23 mouse cellular contexts compared by ENCODE assay signal in the genomic region with DNA sequence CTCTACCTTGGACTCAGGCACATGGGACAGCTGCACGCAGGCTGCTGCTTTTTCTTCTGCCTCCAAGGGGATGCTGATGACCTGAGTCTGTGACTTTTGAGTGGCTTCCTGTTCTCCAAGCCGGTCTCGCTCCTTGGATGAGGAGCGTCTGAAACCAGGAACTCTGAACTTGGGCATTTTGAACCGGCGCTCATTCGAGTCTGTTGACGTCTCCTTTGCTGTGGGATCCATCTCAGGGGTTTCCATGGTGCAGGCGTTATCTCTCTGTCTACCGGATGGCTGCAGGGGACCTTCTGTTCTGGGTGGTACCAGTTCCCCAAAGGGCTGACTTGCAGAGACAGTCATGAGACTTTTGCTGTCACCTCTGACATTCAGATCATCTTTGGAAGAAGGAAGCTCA. TPM values are rescaled to one million over a fixed set of nuclear protein-coding genes. Genes with fewer than 3 reads are reported as not detected.
"Had no signal": no experiment of that assay in that cellular context is flagged by ENCODE, and none has a peak within 500 bp of the region (broad histone marks: within the 10 kb centered on the region; RNA-seq: fewer than 3 reads in every experiment).

No protein-coding gene starts in this region.

- H3K36me3 ChIP-seq: heart, embryonic 13.5 days; heart, embryonic 15.5 days; hindbrain, embryonic 10.5 days; hindbrain, embryonic 12.5 days; intestine, embryonic 15.5 days; limb, embryonic 10.5 days; limb, embryonic 12.5 days; liver, embryonic 13.5 days had no signal

- H3K4me1 ChIP-seq: hindbrain, embryonic 12.5 days; limb, embryonic 12.5 days; liver, embryonic 13.5 days had no signal

- H3K4me3 ChIP-seq: gastrocnemius, adult 2 months; heart, embryonic 13.5 days; heart, embryonic 15.5 days; hindbrain, embryonic 10.5 days; hindbrain, embryonic 12.5 days; intestine, embryonic 15.5 days; layer of hippocampus, adult 2 months; left cerebral cortex, adult 2 months; limb, embryonic 10.5 days; limb, embryonic 12.5 days; liver, embryonic 13.5 days had no signal

- DNase-seq: gastrocnemius, adult 2 months; gastrocnemius, postnatal 10 days; gastrocnemius, postnatal 36 days; heart, postnatal 14 days; heart, postnatal 4 days; kidney, adult 18-20 months; kidney, adult 8-10 months; kidney, postnatal 10 days; kidney, postnatal 4 days; liver; liver, embryonic 13.5 days had no signal

- H3K27me3 ChIP-seq: hindbrain, embryonic 12.5 days; intestine, embryonic 15.5 days; limb, embryonic 12.5 days had no signal

- H3K27ac ChIP-seq: gastrocnemius, adult 2 months; heart, embryonic 13.5 days; heart, embryonic 15.5 days; hindbrain, embryonic 10.5 days; hindbrain, embryonic 12.5 days; hindbrain, embryonic 14.5 days; intestine, embryonic 15.5 days; layer of hippocampus, adult 2 months; left cerebral cortex, adult 2 months; limb, embryonic 10.5 days; limb, embryonic 12.5 days; liver, embryonic 13.5 days had no signal

- H3K9me3 ChIP-seq: heart, embryonic 15.5 days; hindbrain, embryonic 12.5 days; intestine, embryonic 15.5 days; limb, embryonic 10.5 days had no signal

RNA-seq across cellular contexts. Expression of a gene that starts 28.0 kb away (rescaled TPM):
- total RNA-seq: granulocyte monocyte progenitor cell, adult 5-6 weeks had no signal
- polyA plus RNA-seq: inflammation-experienced regulatory T-cells, adult 6 months had no signal
